Mouse (Mus musculus) lung, embryonic 15.5 days (tissue): ENCODE data around the gene Zdhhc5. TPM values are rescaled to one million over a fixed set of nuclear protein-coding genes. Genes with fewer than 3 reads are reported as not detected.

Experiments used
- ATAC-seq: fragments of 200-750 bp; cut with Nextera tagmentation; 2 replicates; pipeline ENCODE4 v1.8.0; 2017; ENCODE audit warnings: moderate number of reproducible peaks, borderline replicate concordance; ENCODE audit not compliant: low FRiP score, low TSS enrichment; ENCODE audit errors: extremely low read depth
- H3K27ac ChIP-seq: fragments of 300-500 bp; sonication (generic); 2 replicates; pipeline ENCODE4 v1.5.1; 2015; ENCODE audit warnings: moderate library complexity, mild to moderate bottlenecking, inconsistent platforms
- H3K27me3 ChIP-seq: fragments of 300-500 bp; sonication (generic); 2 replicates; pipeline ENCODE4 v1.6.1; 2015; ENCODE audit warnings: inconsistent platforms
- H3K36me3 ChIP-seq: fragments of 300-500 bp; sonication (generic); 2 replicates; pipeline ENCODE4 v1.6.1; 2015; ENCODE audit warnings: inconsistent platforms
- H3K4me1 ChIP-seq: fragments of 300-500 bp; sonication (generic); 2 replicates; pipeline ENCODE4 v1.6.1; 2015; ENCODE audit warnings: inconsistent platforms
- H3K4me2 ChIP-seq: fragments of 300-500 bp; sonication (generic); 2 replicates; pipeline ENCODE4 v1.6.1; 2015; ENCODE audit warnings: inconsistent platforms, mild to moderate bottlenecking, moderate library complexity
- H3K4me3 ChIP-seq: fragments of 300-500 bp; sonication (generic); 2 replicates; pipeline ENCODE4 v1.5.1; 2015; ENCODE audit warnings: mild to moderate bottlenecking, inconsistent platforms
- H3K9ac ChIP-seq: fragments of 300-500 bp; sonication (generic); 2 replicates; pipeline ENCODE4 v1.6.1; 2015; ENCODE audit warnings: inconsistent platforms
- H3K9me3 ChIP-seq: fragments of 300-500 bp; sonication (generic); 2 replicates; pipeline ENCODE4 v1.6.1; 2016; ENCODE audit warnings: inconsistent platforms
- WGBS: fragments of 180-500 bp; shearing (Covaris S2); methylation state at CpG from one replicate; pipeline ENCODE4 v1.1.7; 2015; 5-methylcytosine and 5-hydroxymethylcytosine counted together
- microRNA counts: library from miRNA; unstranded; fragments of <30 nt; microRNA quantifications from one replicate; lab custom pipeline; 2016
- microRNA-seq: library from miRNA; unstranded; fragments of <30 nt; microRNA quantifications from one replicate; pipeline ENCODE4, GENCODE M21; 2016
- polyA plus RNA-seq: library from polyadenylated mRNA; unstranded; fragments of >200 nt; fragmentation: Nextera tagmentation; extraction: Ambion mirVana; gene quantifications from 2 replicates; pipeline ENCODE4 v1.2.1, GENCODE M21; 2015

Gene Zdhhc5
- polyA plus RNA-seq, 1 experiment from 2014 or later = 24.5 TPM

GRCm38 (mm10) chr2:84655864-84656263 is 59.1 kb downstream of the Zdhhc5 start:
- Histone ChIP-seq H3K36me3 (no peaks in the 10 kb centered on the region), H3K27ac (no peak overlapping the region), H3K4me2 (no peak overlapping the region), H3K9ac (no peak overlapping the region), H3K9me3 (no peaks in the 10 kb centered on the region), H3K27me3 (no peaks in the 10 kb centered on the region), H3K4me3 (no peak overlapping the region), H3K4me1 (peaks cover 4% of the 10 kb centered on the region; the same call in 1 of the 2 replicates)
- WGBS = 71% methylated on average over 1 of the region's 1 CpGs
- ATAC-seq = no peak

- no peak for ATAC-seq
- Histone ChIP-seq H3K36me3 (no peaks in the 10 kb centered on the region), H3K4me3 (no peak overlapping the region), H3K4me1 (peaks cover 4% of the 10 kb centered on the region; the same call in 1 of the 2 replicates), H3K4me2 (no peak overlapping the region), H3K27me3 (no peaks in the 10 kb centered on the region), H3K27ac (no peak overlapping the region), H3K9ac (no peak overlapping the region), H3K9me3 (no peaks in the 10 kb centered on the region)
Observed at GRCm38 (mm10) chr2:84653354-84653753, 61.6 kb downstream of the Zdhhc5 start.

DNA sequence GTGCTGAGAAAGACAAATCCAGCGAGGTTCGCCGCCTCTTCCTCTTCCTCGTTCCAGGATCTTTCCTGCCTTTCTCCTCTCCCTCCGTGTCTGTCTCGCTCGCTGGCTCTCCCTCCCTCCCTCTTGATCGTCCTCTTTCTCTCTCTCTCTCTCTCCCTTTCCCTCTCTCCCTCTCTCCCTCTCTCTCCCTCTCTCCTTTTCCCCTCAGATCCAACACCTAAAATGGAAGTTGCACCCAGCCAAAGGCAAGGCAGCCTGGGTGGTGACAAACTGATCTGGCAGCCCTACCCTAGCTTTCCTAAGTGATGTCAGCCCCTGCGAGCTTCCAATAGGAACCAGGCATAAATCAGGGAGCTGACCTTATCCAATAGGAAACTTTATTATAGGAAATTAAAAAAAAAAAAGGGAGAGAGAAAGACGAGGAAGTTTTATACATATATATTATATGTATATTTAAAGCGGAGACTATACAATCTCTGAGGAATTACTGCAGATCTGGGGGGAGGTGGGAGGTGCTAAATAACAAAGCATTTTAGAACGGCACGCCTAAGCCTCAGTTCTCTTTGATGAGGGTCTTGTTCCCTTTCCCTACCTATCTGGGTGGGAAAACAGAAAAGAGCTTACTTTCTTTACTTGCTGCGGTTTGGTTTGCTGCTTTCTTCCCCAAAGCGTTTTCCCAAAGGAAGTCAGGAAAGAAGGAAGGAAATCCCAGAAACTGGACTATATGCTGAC is 64.3 kb downstream of the Zdhhc5 start, which contains the start of gene Ctnnd1:
Gene Ctnnd1, minus strand, starts transcription at position 302 of the 732 bp plus-strand sequence.
- Histone ChIP-seq H3K27ac (peak within 1 kb of the TSS; percentile 99), H3K4me1 (peaks cover 24% of the 10 kb centered on the region), H3K36me3 (no peaks in the 10 kb centered on the region), H3K4me3 (peak within 1 kb of the TSS; percentile 72), H3K27me3 (no peaks in the 10 kb centered on the region), H3K4me2 (peak within 1 kb of the TSS; percentile 64), H3K9ac (peak within 1 kb of the TSS; percentile 87), H3K9me3 (no peaks in the 10 kb centered on the region)
- ATAC-seq = peak; percentile 98
- WGBS = under 1% methylated on average over 15 of the region's 15 CpGs

DNA sequence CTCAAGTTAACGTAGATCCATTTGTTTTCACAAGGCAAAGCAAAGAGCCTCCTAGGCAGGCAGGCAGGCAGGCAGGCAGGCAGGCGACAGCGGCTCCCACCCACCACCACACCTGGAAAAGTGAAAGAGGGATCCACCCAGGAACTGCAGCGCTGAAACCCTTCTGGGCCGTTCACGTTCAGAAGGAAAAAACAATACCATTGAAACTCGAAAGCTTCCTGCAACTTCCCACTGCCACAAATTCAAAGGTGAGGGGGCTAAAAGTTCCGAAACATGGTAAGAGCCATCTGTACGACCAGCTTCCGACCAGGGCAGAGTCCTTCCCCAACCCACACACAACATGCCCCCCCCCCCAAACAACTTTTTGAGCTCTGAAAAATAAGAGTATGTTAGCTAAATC is 65.3 kb downstream of the Zdhhc5 start:
- ATAC-seq = no peak
- Histone ChIP-seq H3K4me1 (peaks cover 24% of the 10 kb centered on the region), H3K9me3 (no peaks in the 10 kb centered on the region), H3K4me3 (peak overlapping the region; percentile 72), H3K9ac (peak overlapping the region; percentile 87), H3K4me2 (peak overlapping the region; percentile 64), H3K27me3 (no peaks in the 10 kb centered on the region), H3K36me3 (no peaks in the 10 kb centered on the region), H3K27ac (peak overlapping the region; percentile 99)
- under 1% methylated on average over 10 of the region's 10 CpGs for WGBS

- Histone ChIP-seq H3K36me3 (no peaks in the 10 kb centered on the region), H3K4me1 (peaks cover 30% of the 10 kb centered on the region), H3K9me3 (no peaks in the 10 kb centered on the region), H3K27me3 (no peaks in the 10 kb centered on the region), H3K9ac (peak overlapping the region; percentile 48), H3K4me2 (peak overlapping the region; percentile 64), H3K4me3 (peak overlapping the region; percentile 72), H3K27ac (0 out of 2 replicates have a peak overlapping the region, but pooled peaks have one; percentile 19)
- 16% methylated on average over 6 of the region's 6 CpGs for WGBS
- ATAC-seq = no peak
Observed at GRCm38 (mm10) chr2:84648369-84648768, 66.6 kb downstream of the Zdhhc5 start.

DNA sequence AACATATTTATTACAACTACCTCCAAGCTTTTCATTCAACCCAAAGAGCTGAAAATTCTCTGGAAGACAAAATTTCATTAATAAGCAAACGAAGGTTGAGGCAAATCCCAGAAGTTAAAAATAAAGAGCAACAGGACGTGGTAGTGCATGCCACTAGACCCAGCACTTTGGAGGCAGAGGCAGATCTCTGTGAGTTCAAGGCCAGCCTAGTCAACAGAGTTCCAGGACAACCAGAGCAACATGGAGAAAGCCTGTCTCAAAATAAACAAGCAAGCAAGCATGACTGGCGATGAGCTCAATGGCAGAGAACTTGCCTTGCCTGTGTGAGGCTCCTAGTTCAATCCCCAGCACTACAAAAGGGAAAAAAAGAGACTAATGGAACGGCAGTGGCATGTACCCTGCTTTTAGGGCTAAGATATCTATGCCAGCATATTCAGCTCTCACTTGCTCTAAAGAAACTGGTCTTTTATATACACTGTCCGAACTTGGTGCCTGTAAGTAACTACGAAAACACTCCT is 67.9 kb downstream of the Zdhhc5 start:
- Histone ChIP-seq H3K9ac (no peak overlapping the region), H3K36me3 (no peaks in the 10 kb centered on the region), H3K4me1 (peaks cover 33% of the 10 kb centered on the region), H3K27ac (no peak overlapping the region), H3K4me3 (0 out of 2 replicates have a peak overlapping the region, but pooled peaks have one; percentile 1), H3K9me3 (no peaks in the 10 kb centered on the region), H3K27me3 (no peaks in the 10 kb centered on the region), H3K4me2 (peak overlapping the region; percentile 64)
- no peak for ATAC-seq
- 85% methylated on average over 6 of the region's 6 CpGs for WGBS

GRCm38 (mm10) chr2:84646138-84646537 is 68.8 kb downstream of the Zdhhc5 start:
- Histone ChIP-seq H3K9ac (no peak overlapping the region), H3K4me3 (no peak overlapping the region), H3K27me3 (no peaks in the 10 kb centered on the region), H3K4me2 (no peak overlapping the region), H3K4me1 (peaks cover 32% of the 10 kb centered on the region), H3K9me3 (no peaks in the 10 kb centered on the region), H3K27ac (no peak overlapping the region), H3K36me3 (no peaks in the 10 kb centered on the region)
- WGBS = 65% methylated on average over 1 of the region's 1 CpGs
- ATAC-seq = no peak

DNA sequence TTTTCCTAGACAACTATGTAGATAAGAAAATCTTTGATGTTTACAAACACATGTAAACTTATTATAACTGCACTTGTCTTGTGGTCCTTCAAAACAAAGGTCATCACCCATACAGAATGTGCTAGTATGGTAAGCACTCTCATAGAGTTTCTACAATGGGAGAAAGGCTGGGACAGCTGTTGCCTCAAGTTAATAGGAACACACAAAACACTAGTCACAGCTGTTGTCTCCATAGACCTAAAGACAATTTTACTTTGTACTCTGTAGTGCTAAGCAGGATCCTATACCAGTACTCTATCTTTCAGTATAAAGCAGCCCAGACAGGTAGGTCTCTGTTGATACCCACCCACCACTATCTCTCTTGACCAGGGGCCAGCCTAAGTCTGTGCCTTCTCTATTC is 74.1 kb downstream of the Zdhhc5 start:
- no peak overlapping the region for H3K9ac ChIP-seq
- H3K9me3 ChIP-seq = no peaks in the 10 kb centered on the region
- peaks cover 61% of the 10 kb centered on the region for H3K4me1 ChIP-seq
- H3K36me3 ChIP-seq = no peaks in the 10 kb centered on the region
- H3K4me2 ChIP-seq = no peak overlapping the region
- no peak overlapping the region for H3K27ac ChIP-seq
- no peak overlapping the region for H3K4me3 ChIP-seq
- no peaks in the 10 kb centered on the region for H3K27me3 ChIP-seq
- no peak for ATAC-seq

DNA sequence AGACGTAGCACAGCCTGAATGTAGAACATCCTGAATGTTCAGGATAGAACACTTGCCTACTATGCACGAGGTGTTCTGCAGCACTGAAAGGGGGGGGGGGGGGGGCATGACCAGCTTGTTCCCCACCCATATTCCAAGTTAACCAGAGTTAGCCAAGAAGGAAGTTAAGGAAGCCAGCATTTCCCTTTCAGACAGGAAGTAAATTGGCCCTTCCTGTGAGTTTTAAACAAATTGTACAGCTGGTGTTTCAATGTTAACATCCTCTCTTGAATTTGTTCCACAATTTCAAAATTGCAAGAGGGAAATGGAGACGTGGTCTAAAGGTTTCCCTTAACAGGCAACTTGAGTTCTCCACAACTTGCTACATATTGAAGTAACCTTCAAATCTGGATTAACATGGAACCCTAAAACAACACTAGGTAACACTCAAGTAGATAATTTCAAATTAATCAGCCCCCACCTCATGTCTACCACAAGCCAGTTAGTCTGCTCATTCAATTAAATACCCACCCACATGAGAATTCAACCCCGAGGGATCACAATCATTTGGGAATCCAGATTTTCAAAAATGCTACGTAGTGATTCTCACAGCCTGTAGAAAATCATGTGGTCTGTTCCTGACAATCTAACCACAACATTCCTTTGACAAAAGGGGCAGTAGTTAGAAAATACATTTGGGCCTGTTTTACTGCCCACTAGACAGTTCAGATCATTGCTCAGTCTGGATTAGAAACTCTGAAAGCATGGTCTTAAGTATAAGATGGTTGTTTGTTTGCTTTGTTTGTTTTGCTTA is 76.4 kb downstream of the Zdhhc5 start:
- 32% methylated on average over 5 of the region's 5 CpGs for WGBS
- Histone ChIP-seq H3K27me3 (no peaks in the 10 kb centered on the region), H3K4me3 (no peak overlapping the region), H3K9me3 (no peaks in the 10 kb centered on the region), H3K4me2 (peak overlapping the region; percentile 48), H3K4me1 (peaks cover 77% of the 10 kb centered on the region), H3K9ac (no peak overlapping the region; the same call in 1 of the 2 replicates), H3K36me3 (no peaks in the 10 kb centered on the region), H3K27ac (peak overlapping the region; percentile 97)
- ATAC-seq = no peak

MicroRNAs within 50 kb of the gene (microRNA counts, 519-probe panel; counts per million panel counts)
- microRNA mmu-miR-130a (lab: Ali Mortazavi, UCI) = 4,405 counts per million, percentile 99 among the panel's probes with 10 or more counts

Small RNA genes within 50 kb of the gene (microRNA-seq; reads per million reads assigned to microRNA genes)
- gene Mir130a = 32,961 reads per million, percentile 98 among the genes with 10 or more reads in this experiment

Other genes with a start within 250 kb of the Zdhhc5 start
- gene Tfpi, start 238.4 kb downstream of the Zdhhc5 start, polyA plus RNA-seq = 61.3 and 64.5 TPM in 2 replicates
- 61.5 and 66.0 TPM in 2 replicates for gene Ctnnd1, start 64.4 kb downstream of the Zdhhc5 start, polyA plus RNA-seq
- 0.13 and 0.22 TPM in 2 replicates for gene Btbd18, start 56.1 kb downstream of the Zdhhc5 start, polyA plus RNA-seq
- gene Selenoh, start 44.4 kb downstream of the Zdhhc5 start, polyA plus RNA-seq = 356 and 375 TPM in 2 replicates
- not detected in 2 replicates for gene Gm28635, start 37.1 kb downstream of the Zdhhc5 start, polyA plus RNA-seq
- gene Med19, start 36.8 kb downstream of the Zdhhc5 start, polyA plus RNA-seq = 37.1 and 38.0 TPM in 2 replicates
- gene Tmx2, start 36.0 kb downstream of the Zdhhc5 start, polyA plus RNA-seq = 118 and 121 TPM in 2 replicates
- gene Clp1, start 12.2 kb upstream of the Zdhhc5 start, polyA plus RNA-seq = 27.1 and 29.3 TPM in 2 replicates
- gene Ypel4, start 18.9 kb upstream of the Zdhhc5 start, polyA plus RNA-seq = 6.3 and 6.6 TPM in 2 replicates
- gene Gm19426, start 28.5 kb upstream of the Zdhhc5 start, polyA plus RNA-seq = 7.3 and 9.8 TPM in 2 replicates
- 92.3 and 104 TPM in 2 replicates for gene Serping1, start 60.3 kb upstream of the Zdhhc5 start, polyA plus RNA-seq
- 63.8 and 63.9 TPM in 2 replicates for gene Ube2l6, start 83.6 kb upstream of the Zdhhc5 start, polyA plus RNA-seq
- 0.20 and 0.27 TPM in 2 replicates for gene Smtnl1, start 107.5 kb upstream of the Zdhhc5 start, polyA plus RNA-seq
- 44.3 and 48.0 TPM in 2 replicates for gene Timm10, start 111.8 kb upstream of the Zdhhc5 start, polyA plus RNA-seq
- 15.1 and 15.9 TPM in 2 replicates for gene Slc43a1, start 123.7 kb upstream of the Zdhhc5 start, polyA plus RNA-seq
- 0.70 and 0.79 TPM in 2 replicates for gene Rtn4rl2, start 171.5 kb upstream of the Zdhhc5 start, polyA plus RNA-seq
- 78.5 and 89.7 TPM in 2 replicates for gene Slc43a3, start 221.4 kb upstream of the Zdhhc5 start, polyA plus RNA-seq